Mouse (Mus musculus): ENCODE measurements at regions not wholly inside any gene's neighbourhood (a gene's known extent, or its start where the extent isn't known, plus 50 kb on each side); places are given as distances from the start of the nearest gene placed in this dataset.

- no peak overlapping the region for H3K9ac ChIP-seq (ENCODE audit: control insufficient read depth, low read depth, low read length, poor library complexity, severe bottlenecking)
- no peaks in the 10 kb centered on the region for H3K79me2 ChIP-seq (ENCODE audit: control insufficient read depth, insufficient read depth, low read length, poor library complexity)
- DNase-seq (ENCODE audit: low read depth, low spot score) = no peak
- TF ChIP-seq ZKSCAN1 (IDR thresholded peaks at IDR 0.05; ENCODE audit: low read depth, low read length) (no peak), MXI1 (IDR thresholded peaks at IDR 0.05; ENCODE audit: low read depth, low read length) (no peak), CHD2 (IDR thresholded peaks at IDR 0.05; ENCODE audit: low read length) (no peak), POLR2AphosphoS5 (IDR thresholded peaks at IDR 0.05; ENCODE audit: borderline replicate concordance, low read depth, low read length) (no peak), ZNF384 (IDR thresholded peaks at IDR 0.05; ENCODE audit: low read depth, low read length) (no peak), BHLHE40 (IDR thresholded peaks at IDR 0.05; ENCODE audit: borderline replicate concordance, low read depth, low read length) (no peak), USF1 (IDR thresholded peaks at IDR 0.05; ENCODE audit: low read depth, low read length) (no peak), ETS1 (IDR thresholded peaks at IDR 0.05; ENCODE audit: low read depth, low read length) (no peak), MEF2A (IDR thresholded peaks at IDR 0.05; ENCODE audit: extremely low read depth, insufficient replicate concordance, low read depth, low read length, poor library complexity, severe bottlenecking) (no peak), MYB (IDR thresholded peaks at IDR 0.05; ENCODE audit: low read depth, low read length) (no peak), RCOR1 (IDR thresholded peaks at IDR 0.05; ENCODE audit: low read depth, low read length) (no peak), NELFE (IDR thresholded peaks at IDR 0.05; ENCODE audit: low read depth, low read length) (no peak)
- no peaks in the 10 kb centered on the region for H3K27me3 ChIP-seq (ENCODE audit: control insufficient read depth in 1 of 2, insufficient read depth in 2 of 2, low read length in 2 of 2)
- no peaks in the 10 kb centered on the region for H3K4me1 ChIP-seq (ENCODE audit: control insufficient read depth in 1 of 2, insufficient read depth in 2 of 2, low read length in 2 of 2)
- H3K4me3 ChIP-seq (ENCODE audit: control insufficient read depth in 1 of 2, insufficient read depth in 1 of 2, low read depth in 2 of 2, low read length in 2 of 2) = no peak overlapping the region
- H3K36me3 ChIP-seq (ENCODE audit: control insufficient read depth in 1 of 2, insufficient read depth in 2 of 2, low read length in 2 of 2) = no peaks in the 10 kb centered on the region
- no peaks in the 10 kb centered on the region for H3K9me3 ChIP-seq (replicated peaks; ENCODE audit: insufficient read depth, low read length)
- no peak overlapping the region for H3K27ac ChIP-seq (ENCODE audit: control insufficient read depth, low read depth, low read length)
These were observed 142.4 kb upstream of the Dynlrb2 start for GRCm38 (mm10) chr8:116362351-116362750.

- H3K27me3 ChIP-seq (ENCODE audit: control insufficient read depth in 1 of 2, insufficient read depth in 2 of 2, low read length in 2 of 2) = no peaks in the 10 kb centered on the region
- no peak for DNase-seq (ENCODE audit: low read depth, low spot score)
- H3K27ac ChIP-seq (ENCODE audit: control insufficient read depth, low read depth, low read length) = no peak overlapping the region
- H3K9ac ChIP-seq (ENCODE audit: control insufficient read depth, low read depth, low read length, poor library complexity, severe bottlenecking) = no peak overlapping the region
- no peaks in the 10 kb centered on the region for H3K9me3 ChIP-seq (replicated peaks; ENCODE audit: insufficient read depth, low read length)
- TF ChIP-seq CHD2 (IDR thresholded peaks at IDR 0.05; ENCODE audit: low read length) (no peak), ZKSCAN1 (IDR thresholded peaks at IDR 0.05; ENCODE audit: low read depth, low read length) (no peak), NRF1 (IDR thresholded peaks at IDR 0.05; ENCODE audit: insufficient read depth, low read depth, low read length, poor library complexity, severe bottlenecking) (no peak), MXI1 (IDR thresholded peaks at IDR 0.05; ENCODE audit: low read depth, low read length) (no peak), NELFE (IDR thresholded peaks at IDR 0.05; ENCODE audit: low read depth, low read length) (no peak), SIN3A (IDR thresholded peaks at IDR 0.05; ENCODE audit: low read length) (no peak), MAZ (IDR thresholded peaks at IDR 0.05; ENCODE audit: low read depth, low read length) (no peak)
- H3K79me2 ChIP-seq (ENCODE audit: control insufficient read depth, insufficient read depth, low read length, poor library complexity) = no peaks in the 10 kb centered on the region
- no peaks in the 10 kb centered on the region for H3K36me3 ChIP-seq (ENCODE audit: control insufficient read depth in 1 of 2, insufficient read depth in 2 of 2, low read length in 2 of 2)
- no peak overlapping the region for H3K4me3 ChIP-seq (ENCODE audit: control insufficient read depth in 1 of 2, insufficient read depth in 1 of 2, low read depth in 2 of 2, low read length in 2 of 2)
- no peaks in the 10 kb centered on the region for H3K4me1 ChIP-seq (ENCODE audit: control insufficient read depth in 1 of 2, insufficient read depth in 2 of 2, low read length in 2 of 2)
These were observed 145.0 kb upstream of the Dynlrb2 start for GRCm38 (mm10) chr8:116359761-116360160.

All from MEL (cell line).